Mouse (Mus musculus): ENCODE measurements around the gene Smchd1.

DNA sequence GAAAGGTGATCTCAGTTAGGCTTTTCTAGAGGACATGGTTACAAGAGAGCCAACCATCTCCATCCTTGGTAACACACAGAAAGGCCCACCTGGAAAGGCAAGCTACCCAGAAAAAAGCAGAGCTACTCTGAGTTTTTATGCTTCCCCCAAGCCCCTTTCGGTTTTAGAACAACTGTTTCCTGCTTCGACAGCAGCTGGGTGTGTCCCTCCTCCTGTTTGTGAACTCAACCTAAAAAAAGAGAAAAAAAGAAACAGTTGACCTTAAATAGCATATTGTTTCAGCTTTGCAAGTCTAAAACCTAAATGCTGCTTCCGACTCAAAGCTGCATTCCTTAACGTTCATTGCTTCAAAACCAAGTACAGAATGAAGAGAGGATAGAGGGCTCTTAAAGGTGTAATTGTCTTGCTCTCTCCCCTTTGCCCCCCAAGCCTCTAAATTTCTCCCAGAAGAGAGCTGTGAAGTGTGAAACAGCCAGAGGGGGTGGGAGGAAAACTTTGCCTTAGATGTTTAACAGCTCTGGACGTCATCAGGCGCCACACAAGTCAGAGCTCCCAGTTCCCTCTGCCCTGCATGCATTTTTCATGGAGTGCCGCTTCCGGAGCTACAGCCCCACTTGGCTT lies 11.2 kb upstream of the Smchd1 start:
- TF ChIP-seq CTCF (IDR thresholded peaks at IDR 0.05; ENCODE audit: extremely low read depth, insufficient read length, insufficient replicate concordance, low read depth, low read length) (no peak), POLR2A (IDR thresholded peaks at IDR 0.05; ENCODE audit: low read depth, low read length) (no peak)
